Mouse (Mus musculus) olfactory bulb, adult 2 months (tissue): ENCODE data around the gene Magohb.

ENCODE experiments used
- CTCF ChIP-seq: fragments of 200-500 bp; IDR thresholded peaks from 2 replicates; pipeline ENCODE4 v1.5.1; 2012; ENCODE audit warnings: low read depth, mild to moderate bottlenecking, low read length, moderate library complexity; ENCODE audit not compliant: insufficient read depth
- POLR2A ChIP-seq: fragments of 200-500 bp; IDR thresholded peaks from 2 replicates; pipeline ENCODE4 v1.6.1; 2012; ENCODE audit warnings: mild to moderate bottlenecking, low read depth, low read length, moderate library complexity; ENCODE audit not compliant: insufficient read depth

- no peak for TF ChIP-seq CTCF
- no peak for TF ChIP-seq POLR2A
These were observed 15.0 kb upstream of the Magohb start for GRCm38 (mm10) chr6:131308031-131308430.
